Mouse (Mus musculus): ENCODE measurements around the gene Zfp865.

DNA sequence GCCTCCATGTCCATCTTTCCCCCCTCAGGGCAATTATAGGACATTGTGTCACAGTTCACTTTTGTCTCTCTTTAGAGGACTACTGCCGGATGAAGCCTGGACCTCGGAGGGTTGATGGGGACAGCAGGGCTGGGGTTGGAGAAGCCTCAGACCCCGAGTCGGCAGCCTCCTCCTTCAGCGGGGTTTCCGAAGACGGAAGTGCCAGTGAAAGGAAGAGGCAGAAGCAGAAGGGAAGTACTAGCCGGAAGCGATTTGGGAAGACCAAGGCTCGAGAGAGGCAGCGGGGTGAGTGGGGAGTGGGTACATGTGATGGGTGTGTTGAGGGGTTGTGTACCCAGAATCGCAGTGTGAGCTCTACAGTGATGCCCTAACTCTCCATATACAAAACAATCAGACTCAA is 39.2 kb downstream of the Zfp865 start:
- no peak for TF ChIP-seq CTCF (IDR thresholded peaks at IDR 0.05; ENCODE audit: control insufficient read depth, insufficient read depth, insufficient replicate concordance, low read depth, low read length)
- no peak for TF ChIP-seq POLR2A (IDR thresholded peaks at IDR 0.05; ENCODE audit: control insufficient read depth, low read depth, low read length)
